Mouse (Mus musculus): ENCODE results near the gene Ndufb6. TPM values are rescaled to one million over a fixed set of nuclear protein-coding genes. Genes with fewer than 3 reads are reported as not detected.

The Ndufb6 gene
- polyA plus RNA-seq, 3 experiments from 2014 or later: 108 to 167 (median 111) TPM

DNA sequence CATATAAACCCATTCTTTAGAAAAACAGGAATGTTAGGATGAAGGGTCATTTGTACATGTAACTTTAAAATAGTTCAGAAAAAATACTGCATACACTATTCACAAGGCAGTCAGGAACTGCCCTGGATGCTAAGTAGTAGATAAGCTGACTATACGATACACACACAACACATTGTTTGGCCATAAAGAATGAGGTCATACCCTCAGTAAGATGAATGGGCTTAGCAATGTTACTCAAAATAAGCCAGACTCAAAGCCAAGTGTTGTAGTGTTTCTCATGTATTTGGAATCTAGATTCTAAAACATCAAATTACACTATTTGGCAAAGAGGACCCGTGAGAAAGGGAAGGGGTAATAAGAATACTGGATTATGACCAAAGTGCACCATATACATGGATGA is 25.5 kb downstream of the Ndufb6 start:
- ATAC-seq: no peak

DNA sequence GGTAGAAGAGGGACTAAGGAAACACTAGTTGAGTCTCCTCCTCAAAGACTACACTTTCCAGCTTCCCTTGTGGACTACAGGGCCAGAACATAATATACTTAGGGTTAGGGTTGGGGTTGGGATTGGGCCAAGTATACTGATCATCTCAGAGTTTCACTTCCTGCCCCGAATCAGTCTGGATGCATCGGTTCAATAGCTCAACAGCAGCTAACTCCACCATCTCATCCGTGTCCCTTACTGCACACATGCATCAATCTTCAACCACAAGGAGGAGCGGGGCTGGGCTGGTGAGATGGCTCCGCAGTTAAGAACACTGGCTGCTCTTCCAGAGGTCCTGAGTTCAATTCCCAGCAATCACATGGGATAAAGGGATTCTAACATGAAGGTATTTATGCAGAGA is 28.2 kb downstream of the Ndufb6 start:
- ATAC-seq: no peak

DNA sequence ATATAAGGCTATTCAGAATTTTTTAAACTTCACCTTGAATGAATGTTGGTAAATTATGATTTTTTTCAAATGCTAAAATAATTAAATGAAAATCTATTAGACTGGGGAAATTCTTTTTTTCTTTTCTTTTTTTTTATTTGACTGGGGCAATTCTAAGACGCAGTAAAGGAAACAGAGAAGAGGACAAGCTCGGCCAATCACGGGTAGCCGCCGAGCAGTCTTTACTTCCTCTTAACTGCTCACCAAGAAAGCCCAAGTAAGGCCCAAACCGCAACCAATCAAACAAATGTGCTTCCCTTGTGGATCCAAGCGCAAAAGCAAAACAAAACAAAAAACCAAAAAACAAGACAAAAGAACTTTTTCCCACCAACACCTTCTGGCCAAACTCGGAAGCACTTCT is 35.2 kb downstream of the Ndufb6 start:
- ATAC-seq: no peak

DNA sequence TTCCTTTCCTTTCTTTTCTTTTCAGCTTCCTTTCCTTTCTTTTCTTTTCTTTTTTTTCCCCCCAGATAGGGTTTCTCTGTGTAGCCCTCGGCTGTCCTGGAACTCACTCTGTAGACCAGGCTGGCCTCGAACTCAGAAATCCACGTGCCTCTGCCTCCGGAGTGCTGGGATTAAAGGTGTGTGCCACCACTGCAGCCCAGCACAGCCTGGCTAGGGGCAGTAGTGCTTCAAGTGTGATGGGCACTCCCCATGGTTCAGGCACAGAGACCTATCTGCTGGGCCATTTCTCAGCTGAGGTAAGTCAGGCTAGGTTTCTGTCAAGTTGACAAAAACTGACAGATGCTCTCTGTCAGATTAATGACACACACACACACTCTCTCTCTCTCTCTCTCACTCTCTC is 36.2 kb downstream of the Ndufb6 start:
- no peak for ATAC-seq

DNA sequence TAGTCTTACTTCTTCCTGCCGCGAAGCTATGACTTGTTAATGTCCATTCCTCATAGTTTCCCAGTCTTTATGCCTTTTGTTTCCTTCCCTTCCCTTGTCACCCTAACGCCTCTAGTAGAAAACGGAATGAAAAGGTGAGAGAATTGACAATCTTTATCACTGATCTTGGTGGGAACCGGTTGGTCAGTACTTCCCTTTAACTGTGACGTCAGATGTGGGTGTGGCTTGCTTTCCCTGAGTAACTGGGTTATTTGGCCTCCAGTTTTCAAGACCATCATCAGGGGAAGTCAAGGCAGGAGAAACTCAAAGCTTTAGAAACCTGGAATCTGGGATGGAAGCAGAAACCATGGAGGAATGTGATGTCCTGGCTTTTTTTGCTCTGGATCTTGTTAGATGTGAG is 37.3 kb downstream of the Ndufb6 start:
- no peak for ATAC-seq

DNA sequence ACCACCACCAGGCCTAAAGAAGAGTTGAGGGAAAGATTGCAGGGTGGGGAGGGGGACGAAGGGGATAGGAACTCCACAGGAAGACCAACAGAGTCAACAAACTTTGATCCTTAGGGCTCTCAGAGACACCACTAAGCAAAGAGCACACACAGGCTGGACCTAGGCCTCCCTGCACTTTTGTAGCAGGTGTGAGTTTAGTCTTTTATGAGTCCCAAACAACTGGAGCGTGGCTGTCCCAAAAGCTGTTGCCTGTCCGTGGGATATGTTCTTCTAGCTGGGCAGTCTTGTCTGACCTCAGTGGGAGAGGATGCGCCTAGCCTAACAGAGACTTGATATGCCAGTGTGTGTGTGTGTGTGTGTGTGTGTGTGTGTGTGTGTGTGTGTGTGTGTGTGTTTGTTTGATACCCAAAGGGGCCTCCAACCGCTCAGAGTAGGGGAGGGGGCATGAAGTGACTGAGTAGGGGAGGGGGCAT is 38.9 kb downstream of the Ndufb6 start:
- no peak for ATAC-seq

DNA sequence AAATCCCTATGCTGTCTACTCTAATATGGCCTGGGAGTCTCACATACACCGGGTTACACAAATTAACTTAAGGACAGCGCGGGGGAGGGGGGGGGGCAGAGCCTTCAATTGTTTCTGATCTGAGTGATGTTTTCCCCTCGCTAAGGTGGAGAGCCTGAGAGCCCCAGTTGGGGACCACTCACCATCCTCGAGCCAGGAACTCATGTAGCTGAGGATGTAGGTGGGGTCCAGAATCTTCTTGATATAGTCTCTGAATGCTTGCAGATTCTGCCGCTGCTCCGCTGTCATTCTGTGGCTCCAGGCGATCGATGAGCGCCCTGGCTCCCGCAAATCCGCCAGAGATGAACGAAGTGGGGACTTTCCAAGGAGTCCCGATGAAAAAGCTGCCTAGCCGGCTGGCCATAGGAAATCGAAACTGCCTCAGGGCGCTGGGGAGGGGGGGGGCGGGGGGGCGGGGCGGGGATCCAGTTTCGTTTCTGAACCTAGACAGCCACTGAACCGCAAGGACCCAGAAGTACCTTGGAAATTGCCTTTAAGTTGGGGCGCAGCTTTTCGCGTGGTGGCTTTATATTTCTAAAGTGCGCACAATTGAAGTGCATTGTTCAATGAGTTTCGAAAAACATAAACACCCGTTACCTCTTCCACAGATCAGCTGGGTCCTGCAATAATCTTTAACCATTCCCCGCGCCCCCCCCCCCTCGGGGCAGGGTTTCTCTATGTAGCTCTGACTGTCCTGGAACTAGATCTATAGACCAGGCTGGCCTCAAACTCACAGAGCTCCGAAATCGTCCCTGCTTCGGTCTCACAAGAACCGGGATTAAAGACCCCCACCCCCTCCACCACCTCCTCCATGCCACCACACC is 39.6 kb downstream of the Ndufb6 start, which contains the start of gene Ddx58:
Gene Ddx58 (minus strand): TSS at position 420 of the 863 bp plus-strand sequence.
- ATAC-seq: peak; percentile 57

DNA sequence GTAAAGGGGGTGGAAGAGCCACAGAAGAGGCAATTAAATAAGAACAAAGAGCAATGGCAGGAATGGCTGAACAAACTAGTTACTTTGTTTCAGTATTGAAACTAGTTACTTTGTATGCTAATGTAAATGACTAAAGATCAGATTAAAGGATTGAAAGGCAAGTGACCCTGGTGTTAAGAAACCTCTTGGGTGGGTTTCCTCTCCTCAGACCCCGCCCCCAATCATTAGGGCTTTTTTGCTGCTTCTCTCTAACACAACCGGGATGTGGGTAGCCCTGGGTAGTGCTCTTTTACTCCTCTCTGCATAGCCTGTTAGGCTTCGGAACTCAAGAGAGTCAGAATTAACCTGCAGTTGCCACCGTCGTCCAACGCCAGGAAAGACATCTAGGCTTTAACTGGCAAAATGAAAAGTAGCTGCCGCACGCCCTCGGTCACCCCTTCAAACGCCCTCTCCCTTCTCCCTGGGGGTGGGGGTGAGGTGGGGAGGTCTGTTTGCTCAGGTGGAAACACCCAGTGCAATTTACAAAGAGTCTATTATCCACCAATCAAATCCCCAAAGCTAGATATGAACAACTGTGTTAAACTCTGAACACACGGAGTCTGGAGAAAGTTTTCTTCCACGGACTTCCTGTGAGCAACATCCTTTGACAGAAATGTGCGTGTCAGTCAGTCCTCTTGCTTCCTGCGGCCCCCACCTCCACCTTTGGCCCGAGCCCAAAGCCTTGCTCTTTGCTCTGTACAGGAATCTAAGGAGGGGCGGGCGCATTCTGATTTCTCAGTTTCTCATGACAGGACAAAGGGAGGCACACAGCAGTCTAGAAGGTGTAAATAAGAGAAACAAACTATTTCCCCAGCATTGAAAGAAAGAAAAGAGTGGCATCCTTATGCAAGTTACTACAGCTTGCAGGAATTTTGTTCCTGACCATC is 40.5 kb downstream of the Ndufb6 start:
- ATAC-seq: peak; percentile 81

DNA sequence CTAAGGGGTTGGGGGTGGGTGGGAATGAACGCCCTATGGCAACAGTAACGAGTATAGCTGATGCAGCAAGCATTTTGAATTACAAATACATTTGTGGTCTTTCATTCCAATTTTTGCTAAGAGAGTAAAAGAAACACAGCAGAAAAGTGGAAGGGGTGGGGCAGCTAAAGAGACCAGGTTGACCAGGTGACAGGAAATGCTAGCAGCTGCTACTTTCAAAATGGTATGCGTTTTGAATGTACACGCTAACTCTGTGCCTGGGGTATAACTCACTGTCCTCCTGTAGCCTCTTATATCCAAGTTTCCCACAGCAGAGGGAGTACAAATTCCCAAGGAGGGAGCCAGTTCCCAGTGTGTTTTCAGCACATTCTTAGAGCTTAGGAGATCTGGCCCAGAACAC is 42.4 kb downstream of the Ndufb6 start:
- no peak for ATAC-seq

DNA sequence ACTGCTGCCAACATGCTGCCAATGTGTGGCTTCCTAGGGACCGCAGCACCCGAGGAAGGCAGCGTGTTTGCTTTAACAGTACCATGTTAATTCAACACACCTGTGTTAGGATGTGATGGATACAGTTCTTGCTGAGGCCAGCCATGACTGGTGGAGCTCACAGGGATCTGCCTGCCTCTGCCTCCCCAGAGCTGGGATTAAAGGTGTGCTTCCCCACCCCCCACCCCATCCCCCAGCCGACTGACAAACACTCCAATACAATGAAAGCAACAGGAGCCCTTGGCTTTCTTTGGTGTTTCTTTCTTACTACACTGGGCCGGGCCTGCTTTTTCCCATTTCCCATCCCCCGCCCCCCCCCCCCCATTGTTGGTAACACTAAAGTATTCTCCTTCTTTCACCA is 45.0 kb downstream of the Ndufb6 start:
- ATAC-seq: no peak

DNA sequence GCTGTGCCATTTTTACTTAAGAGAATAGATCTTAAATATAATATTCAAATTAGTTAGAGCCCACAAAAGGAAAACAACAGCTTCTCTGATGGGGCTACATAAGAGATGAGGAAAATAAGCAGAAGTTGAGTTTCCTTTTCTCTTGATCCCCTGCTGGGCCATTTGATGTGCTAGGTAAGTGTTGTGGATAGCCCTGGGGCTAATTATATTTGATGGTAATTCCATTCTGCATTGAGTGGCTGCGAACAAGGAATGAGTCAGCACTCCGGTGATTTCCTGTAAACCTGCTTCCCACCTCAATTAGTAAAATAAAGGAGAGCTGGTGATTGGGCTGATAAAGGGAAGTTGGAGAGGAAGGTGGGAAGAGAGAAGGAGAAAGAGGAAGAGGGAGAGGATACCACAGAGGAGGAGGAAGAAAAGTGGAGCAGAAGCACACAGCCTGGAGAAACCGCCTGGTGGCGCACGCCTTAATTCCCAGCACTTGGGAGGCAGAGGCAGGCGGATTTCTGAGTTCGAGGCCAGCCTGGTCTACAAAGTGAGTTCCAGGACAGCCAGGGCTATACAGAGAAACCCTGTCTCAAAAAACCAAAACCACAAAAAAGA is 46.1 kb downstream of the Ndufb6 start:
- ATAC-seq: no peak

DNA sequence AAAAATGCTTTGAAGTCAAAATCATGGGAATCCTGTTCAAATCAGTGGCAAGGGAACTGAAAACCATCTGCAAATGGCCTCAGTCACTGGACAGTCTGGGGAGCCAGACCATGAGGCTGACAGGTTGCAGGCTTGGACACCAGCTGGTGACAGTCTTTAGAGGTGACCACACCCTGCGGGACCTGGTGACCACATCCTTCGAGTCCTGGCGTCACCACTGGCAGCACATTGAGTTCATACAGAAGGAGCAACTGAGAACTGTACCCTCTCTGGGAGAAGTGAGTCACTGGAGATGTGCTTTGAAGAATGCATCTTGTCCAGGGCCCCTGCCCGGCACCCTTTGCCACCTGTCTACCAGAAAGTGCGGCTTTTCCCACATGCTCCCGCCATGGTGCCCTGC is 49.5 kb downstream of the Ndufb6 start:
- ATAC-seq: no peak

DNA sequence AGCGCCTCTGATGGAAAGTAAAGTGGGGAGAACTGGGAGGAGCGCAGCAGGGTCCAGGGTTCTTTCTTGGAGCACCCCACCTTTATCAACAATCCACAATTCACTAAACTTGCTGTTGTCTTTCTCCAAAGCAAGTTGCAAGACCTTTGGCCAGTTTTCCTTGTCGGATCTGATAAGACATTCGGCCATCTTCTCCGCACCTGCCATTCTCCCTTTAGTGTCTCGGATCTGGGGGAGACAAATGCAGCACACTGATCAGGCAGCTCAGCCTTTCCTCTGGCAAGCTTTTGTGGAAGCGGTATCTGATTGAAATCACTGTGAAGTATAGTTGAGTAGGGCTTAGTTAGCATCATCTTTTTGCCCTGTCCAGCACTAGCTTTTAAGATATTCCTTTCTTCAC is 51.3 kb downstream of the Ndufb6 start:
- no peak for ATAC-seq

DNA sequence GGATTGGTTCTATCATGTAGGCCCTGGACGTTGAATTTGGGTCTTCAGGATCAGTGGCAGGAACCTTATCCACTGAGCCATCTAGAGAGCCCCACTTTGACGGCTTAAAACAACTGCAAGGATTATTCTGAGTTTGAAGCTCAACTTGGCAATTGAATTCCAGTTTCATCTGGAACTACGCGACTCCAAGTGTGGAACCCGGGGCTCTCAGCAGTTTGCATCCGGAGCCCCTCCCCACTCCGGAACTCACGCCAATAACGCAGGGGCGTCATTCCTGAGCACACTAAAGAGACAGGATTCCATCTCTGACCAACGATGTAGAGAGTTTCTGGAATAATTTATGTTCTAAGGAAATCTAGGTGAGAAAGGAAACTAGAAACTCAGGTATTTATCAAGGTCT is 52.1 kb downstream of the Ndufb6 start:
- no peak for ATAC-seq

DNA sequence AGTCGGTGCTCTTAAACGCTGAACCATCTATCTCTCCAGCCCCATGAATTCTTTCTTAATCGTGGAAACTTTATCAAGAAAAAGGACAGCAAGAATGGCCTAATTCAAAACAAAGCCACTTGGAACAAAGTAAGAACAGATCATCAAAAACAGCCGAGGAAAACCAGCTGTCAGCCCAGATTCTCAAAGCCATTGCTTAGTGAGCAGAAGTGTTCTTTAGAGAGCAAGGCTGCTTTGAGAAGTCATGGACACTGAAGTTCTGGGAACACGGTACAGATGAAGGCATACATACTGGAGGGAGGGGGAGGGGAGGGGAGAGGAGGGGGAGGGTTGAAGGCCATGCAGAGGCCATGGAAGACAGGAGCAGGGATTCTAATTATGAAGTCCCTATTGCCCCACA is 53.1 kb downstream of the Ndufb6 start:
- no peak for ATAC-seq

DNA sequence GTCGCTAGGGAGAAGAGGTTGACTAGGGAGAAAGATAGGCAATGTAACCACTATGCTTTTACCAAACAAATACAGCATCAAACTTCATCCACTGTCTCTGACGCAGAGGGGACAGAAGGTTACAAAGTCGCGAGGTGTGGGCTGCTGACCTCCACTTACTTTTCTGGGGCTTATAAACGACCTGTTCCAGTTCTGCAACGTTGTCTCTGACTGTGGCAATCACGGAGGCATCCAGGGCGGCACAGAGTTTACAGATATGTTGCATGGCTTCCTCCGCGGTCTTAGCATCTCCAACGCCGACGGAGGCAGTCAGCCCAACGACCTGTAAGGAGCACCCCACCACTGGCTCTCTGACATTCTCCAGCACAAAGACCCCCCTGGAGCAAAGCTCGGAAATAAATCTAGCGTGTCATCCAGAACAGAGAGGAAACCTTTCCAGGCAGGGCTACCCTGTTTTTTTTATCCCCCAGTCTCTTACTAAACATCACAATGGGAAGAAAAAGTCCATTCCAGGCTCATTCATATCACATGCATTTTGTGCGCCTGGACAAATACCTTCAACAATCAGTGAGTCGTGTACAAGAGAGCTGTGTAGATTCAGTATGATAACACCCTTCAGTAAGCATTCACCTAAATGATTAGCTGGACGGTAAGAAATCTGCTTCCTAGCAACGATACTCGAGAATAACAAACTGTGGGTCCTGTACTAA is 57.2 kb downstream of the Ndufb6 start:
- no peak for ATAC-seq

DNA sequence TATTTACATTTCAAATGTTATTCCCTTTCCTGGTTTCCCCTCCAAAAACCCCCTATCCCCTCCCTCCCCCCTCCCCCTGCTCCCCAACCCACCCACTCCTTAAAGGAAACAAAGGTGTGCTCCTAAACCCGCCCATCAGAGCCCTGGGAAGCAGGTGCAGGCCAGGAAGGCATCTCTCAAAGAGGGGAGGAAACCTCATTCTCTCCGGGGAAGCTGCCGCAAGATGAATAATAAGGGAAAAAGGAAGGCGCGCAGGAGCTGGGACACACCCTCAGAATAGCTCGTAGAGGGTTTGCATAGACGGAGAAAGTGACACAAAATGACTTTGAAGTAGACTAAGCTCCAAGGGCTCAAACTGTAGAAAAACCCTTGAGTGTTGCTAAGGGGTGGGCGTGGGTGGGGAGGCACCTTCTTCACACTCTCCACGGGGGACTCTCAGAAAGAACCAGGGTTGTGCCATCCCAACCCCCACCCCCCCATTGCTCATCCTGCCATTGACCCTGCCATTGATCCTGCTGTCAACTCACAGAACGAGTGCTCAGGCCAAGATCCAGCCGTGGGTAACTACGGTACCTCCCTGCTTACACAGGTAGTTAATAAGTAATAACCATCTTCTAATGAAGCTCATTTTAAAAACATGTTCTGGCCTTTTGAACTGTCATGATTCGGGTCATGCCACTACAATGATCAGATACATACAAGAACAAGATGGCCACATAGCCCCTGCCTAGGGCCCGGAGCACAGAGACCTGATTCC is 58.0 kb downstream of the Ndufb6 start:
- no peak for ATAC-seq
